Mouse (Mus musculus): ENCODE results near the gene Kremen1. TPM values are rescaled to one million over a fixed set of nuclear protein-coding genes. Genes with fewer than 3 reads are reported as not detected.

The Kremen1 gene
- total and polyA plus RNA-seq, 2 experiments from 2014 or later = 28.5 to 90.2 TPM

DNA sequence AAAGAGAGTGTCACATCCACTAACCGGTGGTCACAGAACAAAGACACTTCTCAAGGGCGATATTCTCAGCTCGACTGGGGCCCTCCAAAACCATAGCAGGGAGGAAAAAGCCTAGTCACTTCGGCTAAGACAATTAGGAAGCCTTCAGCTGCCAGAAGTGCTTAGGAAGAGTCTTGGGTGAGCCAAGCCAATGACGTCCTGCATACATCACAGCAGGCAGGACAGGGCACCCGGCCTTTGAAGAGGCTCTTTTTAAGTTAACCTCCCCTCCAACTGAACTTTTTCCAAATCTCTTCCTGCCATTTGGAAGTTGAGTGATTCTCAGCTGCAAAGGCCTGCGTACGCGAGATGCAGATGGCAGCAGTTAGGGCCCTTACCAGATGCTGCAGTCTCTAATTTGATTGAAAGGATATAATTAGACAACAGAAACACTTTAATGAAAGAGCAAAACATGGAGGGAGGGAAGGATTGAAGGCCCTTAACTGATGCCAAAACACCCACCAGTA lies 5.8 kb downstream of the Kremen1 start:
- Histone ChIP-seq H3K27me3 (ENCODE audit: control insufficient read depth, insufficient read depth, low read length) (no peaks in the 10 kb centered on the region), H3K4me1 (ENCODE audit: control insufficient read depth, insufficient read depth) (peaks cover 57% of the 10 kb centered on the region), H3K36me3 (replicated peaks; ENCODE audit: control insufficient read depth, insufficient read depth, low read length) (0 out of 2 replicates have a peak, but pooled peaks cover 4% of the 10 kb centered on the region), H3K4me2 (ENCODE audit: low read depth, low read length) (no peak overlapping the region), H3K4me3 (ENCODE audit: low read depth, low read length) (no peak overlapping the region), H3K27ac (ENCODE audit: low read depth) (peak overlapping the region; percentile 66; the same call in 1 of the 2 replicates), H3K9ac (replicated peaks; ENCODE audit: low read depth, low read length) (no peak overlapping the region), H3K9me3 (replicated peaks; ENCODE audit: control insufficient read depth, low read length) (no peaks in the 10 kb centered on the region)
- DNase-seq (ENCODE audit: low spot score) (no peak), ATAC-seq (ENCODE audit: insufficient read depth, low read depth) (no peak)
- 53% methylated on average over 9 of the region's 9 CpGs for WGBS
- TF ChIP-seq CTCF (IDR thresholded peaks at IDR 0.05; ENCODE audit: low read depth) = no peak
- no peak for TF ChIP-seq EP300 (IDR thresholded peaks at IDR 0.05; ENCODE audit: low read depth)

DNA sequence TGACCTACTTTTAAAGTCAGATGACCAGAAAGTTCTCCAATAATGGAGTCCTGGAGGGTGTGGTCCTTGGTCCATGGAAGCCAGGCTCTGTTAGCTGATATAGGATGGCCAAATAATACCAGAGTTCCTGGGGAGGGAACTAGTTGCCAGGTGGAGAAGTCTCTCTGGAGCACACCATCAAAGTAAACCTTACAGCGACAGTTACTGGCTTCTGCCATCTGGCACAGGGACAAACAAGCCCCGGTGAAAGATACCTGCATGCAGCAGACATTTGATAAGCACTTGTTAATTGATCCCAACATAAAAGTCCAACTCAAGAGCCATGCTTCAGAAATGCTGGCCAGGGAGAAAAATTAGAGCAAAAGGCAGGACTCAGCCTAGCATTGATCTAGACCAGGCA lies 7.3 kb downstream of the Kremen1 start:
- H3K4me1 ChIP-seq (ENCODE audit: control insufficient read depth, insufficient read depth) = peaks cover 51% of the 10 kb centered on the region
- no peak for ATAC-seq (ENCODE audit: insufficient read depth, low read depth)
- no peak for DNase-seq (ENCODE audit: low spot score)
- H3K9ac ChIP-seq (replicated peaks; ENCODE audit: low read depth, low read length) = no peak overlapping the region
- no peak overlapping the region; the same call in 1 of the 2 replicates for H3K4me2 ChIP-seq (ENCODE audit: low read depth, low read length)
- H3K4me3 ChIP-seq (ENCODE audit: low read depth, low read length) = no peak overlapping the region
- 0 out of 2 replicates have a peak, but pooled peaks cover 4% of the 10 kb centered on the region for H3K36me3 ChIP-seq (replicated peaks; ENCODE audit: control insufficient read depth, insufficient read depth, low read length)
- 19% methylated on average over 2 of the region's 2 CpGs for WGBS
- H3K9me3 ChIP-seq (replicated peaks; ENCODE audit: control insufficient read depth, low read length) = no peaks in the 10 kb centered on the region
- peak overlapping the region; percentile 66; the same call in 1 of the 2 replicates for H3K27ac ChIP-seq (ENCODE audit: low read depth)
- H3K27me3 ChIP-seq (ENCODE audit: control insufficient read depth, insufficient read depth, low read length) = no peaks in the 10 kb centered on the region
- TF ChIP-seq CTCF (IDR thresholded peaks at IDR 0.05; ENCODE audit: low read depth) (no peak), EP300 (IDR thresholded peaks at IDR 0.05; ENCODE audit: low read depth) (no peak)

DNA sequence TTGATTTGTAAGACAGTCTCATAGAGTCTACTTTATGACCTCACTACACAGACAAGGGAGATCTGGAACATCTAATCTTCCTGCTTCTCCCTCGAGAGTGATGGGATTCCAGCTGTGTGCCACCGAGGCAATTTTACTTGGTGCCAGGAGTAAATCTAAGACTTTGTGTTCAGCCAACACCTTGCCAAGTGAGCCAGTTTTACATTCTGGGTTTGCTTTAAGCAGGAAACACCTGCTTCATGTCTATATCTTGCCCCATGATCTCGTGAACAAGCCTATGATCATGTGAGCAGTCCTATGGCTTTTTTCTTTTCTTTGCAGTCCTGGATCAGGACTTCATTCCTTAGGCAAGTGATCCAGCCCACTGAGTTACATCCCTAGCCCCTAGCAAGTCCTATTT lies 7.8 kb downstream of the Kremen1 start:
- Histone ChIP-seq H3K4me1 (ENCODE audit: control insufficient read depth, insufficient read depth) (peaks cover 51% of the 10 kb centered on the region), H3K9ac (replicated peaks; ENCODE audit: low read depth, low read length) (no peak overlapping the region), H3K4me3 (ENCODE audit: low read depth, low read length) (no peak overlapping the region), H3K9me3 (replicated peaks; ENCODE audit: control insufficient read depth, low read length) (no peaks in the 10 kb centered on the region), H3K36me3 (replicated peaks; ENCODE audit: control insufficient read depth, insufficient read depth, low read length) (0 out of 2 replicates have a peak, but pooled peaks cover 4% of the 10 kb centered on the region), H3K4me2 (ENCODE audit: low read depth, low read length) (no peak overlapping the region; the same call in 1 of the 2 replicates), H3K27me3 (ENCODE audit: control insufficient read depth, insufficient read depth, low read length) (no peaks in the 10 kb centered on the region), H3K27ac (ENCODE audit: low read depth) (peak overlapping the region; percentile 66; the same call in 1 of the 2 replicates)
- TF ChIP-seq EP300 (IDR thresholded peaks at IDR 0.05; ENCODE audit: low read depth) (no peak), CTCF (IDR thresholded peaks at IDR 0.05; ENCODE audit: low read depth) (no peak)
- DNase-seq (ENCODE audit: low spot score) (no peak), ATAC-seq (ENCODE audit: insufficient read depth, low read depth) (no peak)
- 29% methylated on average over 3 of the region's 3 CpGs for WGBS

GRCm38 (mm10) chr11:5252727-5253126 lies 8.6 kb downstream of the Kremen1 start:
- Histone ChIP-seq H3K27me3 (ENCODE audit: control insufficient read depth, insufficient read depth, low read length) (no peaks in the 10 kb centered on the region), H3K36me3 (replicated peaks; ENCODE audit: control insufficient read depth, insufficient read depth, low read length) (0 out of 2 replicates have a peak, but pooled peaks cover 4% of the 10 kb centered on the region), H3K9ac (replicated peaks; ENCODE audit: low read depth, low read length) (no peak overlapping the region), H3K27ac (ENCODE audit: low read depth) (peak overlapping the region; percentile 66; the same call in 1 of the 2 replicates), H3K9me3 (replicated peaks; ENCODE audit: control insufficient read depth, low read length) (no peaks in the 10 kb centered on the region), H3K4me2 (ENCODE audit: low read depth, low read length) (no peak overlapping the region), H3K4me3 (ENCODE audit: low read depth, low read length) (no peak overlapping the region), H3K4me1 (ENCODE audit: control insufficient read depth, insufficient read depth) (peaks cover 51% of the 10 kb centered on the region)
- ATAC-seq (ENCODE audit: insufficient read depth, low read depth) (no peak), DNase-seq (ENCODE audit: low spot score) (no peak)
- TF ChIP-seq EP300 (IDR thresholded peaks at IDR 0.05; ENCODE audit: low read depth) = no peak
- WGBS = 77% methylated on average over 8 of the region's 8 CpGs

GRCm38 (mm10) chr11:5251112-5251511 lies 10.2 kb downstream of the Kremen1 start:
- no peaks in the 10 kb centered on the region for H3K27me3 ChIP-seq (ENCODE audit: control insufficient read depth, insufficient read depth, low read length)
- no peak for DNase-seq (ENCODE audit: low spot score)
- H3K9ac ChIP-seq (replicated peaks; ENCODE audit: low read depth, low read length) = no peak overlapping the region
- H3K27ac ChIP-seq (ENCODE audit: low read depth) = no peak overlapping the region
- H3K36me3 ChIP-seq (replicated peaks; ENCODE audit: control insufficient read depth, insufficient read depth, low read length) = no peaks in the 10 kb centered on the region
- H3K4me2 ChIP-seq (ENCODE audit: low read depth, low read length) = no peak overlapping the region
- TF ChIP-seq CTCF (IDR thresholded peaks at IDR 0.05; ENCODE audit: low read depth) = no peak
- no peak for TF ChIP-seq EP300 (IDR thresholded peaks at IDR 0.05; ENCODE audit: low read depth)
- H3K4me1 ChIP-seq (ENCODE audit: control insufficient read depth, insufficient read depth) = peaks cover 41% of the 10 kb centered on the region
- WGBS = 57% methylated on average over 6 of the region's 6 CpGs
- no peaks in the 10 kb centered on the region for H3K9me3 ChIP-seq (replicated peaks; ENCODE audit: control insufficient read depth, low read length)
- H3K4me3 ChIP-seq (ENCODE audit: low read depth, low read length) = no peak overlapping the region
- ATAC-seq (ENCODE audit: insufficient read depth, low read depth) = no peak

DNA sequence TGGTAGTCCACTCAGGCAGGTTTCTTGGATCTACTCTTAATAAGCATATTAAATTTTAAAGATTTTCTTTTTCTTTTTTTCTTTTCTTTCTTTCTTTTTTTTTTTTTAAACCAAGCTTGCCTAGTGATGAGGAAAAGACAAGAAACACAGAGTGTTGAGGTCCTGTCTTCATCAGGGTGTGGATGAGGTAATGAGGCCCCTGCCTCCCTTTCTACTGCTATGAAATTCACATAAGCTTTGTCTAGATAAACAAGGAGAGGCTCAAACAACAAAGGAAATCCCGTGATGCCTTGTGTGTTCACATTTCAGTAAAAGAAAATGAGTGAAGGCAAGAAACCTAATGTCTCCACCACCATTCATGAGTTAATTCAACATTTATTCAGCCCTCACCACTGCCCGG lies 13.2 kb downstream of the Kremen1 start:
- no peaks in the 10 kb centered on the region for H3K27me3 ChIP-seq (ENCODE audit: control insufficient read depth, insufficient read depth, low read length)
- TF ChIP-seq CTCF (IDR thresholded peaks at IDR 0.05; ENCODE audit: low read depth) = no peak
- TF ChIP-seq EP300 (IDR thresholded peaks at IDR 0.05; ENCODE audit: low read depth) = no peak
- 65% methylated on average over 2 of the region's 2 CpGs for WGBS
- ATAC-seq (ENCODE audit: insufficient read depth, low read depth) (no peak), DNase-seq (ENCODE audit: low spot score) (no peak)
- H3K36me3 ChIP-seq (replicated peaks; ENCODE audit: control insufficient read depth, insufficient read depth, low read length) = peaks cover 3% of the 10 kb centered on the region
- no peak overlapping the region for H3K4me2 ChIP-seq (ENCODE audit: low read depth, low read length)
- H3K9ac ChIP-seq (replicated peaks; ENCODE audit: low read depth, low read length) = no peak overlapping the region
- H3K4me3 ChIP-seq (ENCODE audit: low read depth, low read length) = no peak overlapping the region
- H3K27ac ChIP-seq (ENCODE audit: low read depth) = no peak overlapping the region
- H3K4me1 ChIP-seq (ENCODE audit: control insufficient read depth, insufficient read depth) = peaks cover 44% of the 10 kb centered on the region
- no peaks in the 10 kb centered on the region for H3K9me3 ChIP-seq (replicated peaks; ENCODE audit: control insufficient read depth, low read length)

All from heart, postnatal 0 days (tissue).